In the genomic region with DNA sequence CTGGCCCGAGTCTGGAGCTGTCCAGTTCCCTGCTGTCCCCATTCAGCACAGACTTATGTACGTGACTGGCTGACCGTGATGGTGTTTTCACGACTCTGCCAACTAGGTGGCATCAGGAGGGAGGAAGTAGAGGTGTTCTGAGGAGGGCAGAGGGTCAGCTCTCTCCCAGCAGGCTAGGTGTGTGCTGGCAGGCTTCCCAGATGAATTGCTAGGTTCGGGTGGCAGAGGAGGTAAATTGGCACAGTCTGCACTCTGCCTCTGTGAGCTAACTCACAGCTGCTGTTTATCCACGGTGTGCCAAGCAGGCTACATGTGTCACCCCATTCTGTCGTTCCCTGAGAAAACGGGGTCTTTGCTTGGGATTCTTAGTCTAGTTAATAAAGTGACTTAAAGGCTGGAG, we compare ENCODE assay signal across 15 mouse cellular contexts. TPM values are rescaled to one million over a fixed set of nuclear protein-coding genes. Genes with fewer than 3 reads are reported as not detected.
DNase-seq lines count a peak whose midpoint lies in the region; ATAC-seq and TF ChIP-seq lines count a peak whose summit lies in the region.
"Had no signal": no experiment of that assay in that cellular context is flagged by ENCODE, and none has a peak within 500 bp of the region (broad histone marks: within the 10 kb centered on the region; RNA-seq: fewer than 3 reads in every experiment).

No protein-coding gene starts in this region.

- no peak overlapping the region for H3K4me3 ChIP-seq in embryonic facial prominence, embryonic 13.5 days
- no peak overlapping the region for H3K4me3 ChIP-seq in embryonic facial prominence, embryonic 10.5 days
- H3K4me3 ChIP-seq in liver, postnatal 0 days (ENCODE audit: low read depth, low read length): no peak overlapping the region
- H3K4me3 ChIP-seq in liver, embryonic 11.5 days (ENCODE audit: low read depth, low read length): no peak overlapping the region
- H3K4me3 ChIP-seq in intestine, embryonic 15.5 days (replicated peaks): no peak overlapping the region
- H3K4me3 ChIP-seq in midbrain, embryonic 15.5 days: no peak overlapping the region
- H3K4me3 ChIP-seq: liver, embryonic 15.5 days had no signal

- DNase-seq in embryonic facial prominence, embryonic 10.5 days (ENCODE audit: low spot score): no peak
- DNase-seq in liver, postnatal 0 days: no peak
- DNase-seq in liver, embryonic 11.5 days (ENCODE audit: low spot score): no peak
- DNase-seq in lung, postnatal 10 days: peak; percentile 28
- DNase-seq in thymus, postnatal 25 days: no peak
- DNase-seq: adrenal gland, adult 8-10 months; B cell, adult 2 months; heart, adult 18-20 months; heart, postnatal 10 days; right cerebral cortex, adult 18-20 months; thymus, adult 2 months had no signal

- TF ChIP-seq EP300 in liver, postnatal 0 days (IDR thresholded peaks at IDR 0.05; ENCODE audit: low read depth): no peak

- H3K9me3 ChIP-seq in embryonic facial prominence, embryonic 13.5 days: no peaks in the 10 kb centered on the region
- H3K9me3 ChIP-seq in embryonic facial prominence, embryonic 10.5 days: no peaks in the 10 kb centered on the region
- no peaks in the 10 kb centered on the region for H3K9me3 ChIP-seq in liver, postnatal 0 days (ENCODE audit: low read length)
- H3K9me3 ChIP-seq in liver, embryonic 11.5 days (ENCODE audit: control insufficient read depth, low read length): no peaks in the 10 kb centered on the region
- H3K9me3 ChIP-seq in intestine, embryonic 15.5 days: no peaks in the 10 kb centered on the region
- no peaks in the 10 kb centered on the region for H3K9me3 ChIP-seq in midbrain, embryonic 15.5 days
- H3K9me3 ChIP-seq: liver, embryonic 15.5 days had no signal

- H3K27ac ChIP-seq in embryonic facial prominence, embryonic 13.5 days: no peak overlapping the region
- H3K27ac ChIP-seq in embryonic facial prominence, embryonic 10.5 days (replicated peaks): no peak overlapping the region
- peak overlapping the region; percentile 56 for H3K27ac ChIP-seq in liver, postnatal 0 days (ENCODE audit: low read depth)
- no peak overlapping the region for H3K27ac ChIP-seq in liver, embryonic 11.5 days (ENCODE audit: low read depth, low read length)
- no peak overlapping the region for H3K27ac ChIP-seq in intestine, embryonic 15.5 days
- no peak overlapping the region for H3K27ac ChIP-seq in midbrain, embryonic 15.5 days
- H3K27ac ChIP-seq: liver, embryonic 15.5 days had no signal

- WGBS in embryonic facial prominence, embryonic 13.5 days: 74% methylated on average over 8 of the region's 8 CpGs
- WGBS in embryonic facial prominence, embryonic 10.5 days: 79% methylated on average over 8 of the region's 8 CpGs
- 62% methylated on average over 8 of the region's 8 CpGs for WGBS in liver, postnatal 0 days (ENCODE audit: insufficient replicate concordance)
- WGBS in liver, embryonic 11.5 days: 83% methylated on average over 8 of the region's 8 CpGs
- 76% methylated on average over 8 of the region's 8 CpGs for WGBS in intestine, embryonic 15.5 days
- 79% methylated on average over 8 of the region's 8 CpGs for WGBS in midbrain, embryonic 15.5 days

- TF ChIP-seq CTCF in liver, postnatal 0 days (IDR thresholded peaks at IDR 0.05; ENCODE audit: low read depth): no peak

- no peak overlapping the region for H3K4me2 ChIP-seq in embryonic facial prominence, embryonic 13.5 days
- no peak overlapping the region for H3K4me2 ChIP-seq in liver, postnatal 0 days (ENCODE audit: low read depth, low read length)
- no peak overlapping the region for H3K4me2 ChIP-seq in liver, embryonic 11.5 days
- H3K4me2 ChIP-seq in intestine, embryonic 15.5 days (replicated peaks): no peak overlapping the region
- no peak overlapping the region for H3K4me2 ChIP-seq in midbrain, embryonic 15.5 days
- H3K4me2 ChIP-seq: liver, embryonic 15.5 days had no signal

- ATAC-seq in embryonic facial prominence, embryonic 13.5 days (ENCODE audit: insufficient number of reproducible peaks, insufficient read depth, low FRiP score, low TSS enrichment, low read depth): 0 out of 2 replicates have a peak, but pooled peaks have one; percentile 37
- ATAC-seq in liver, postnatal 0 days: peak; percentile 46
- no peak for ATAC-seq in liver, embryonic 11.5 days (replicated peaks; ENCODE audit: low FRiP score)
- 0 out of 2 replicates have a peak, but pooled peaks have one; percentile 27 for ATAC-seq in intestine, embryonic 15.5 days
- no peak for ATAC-seq in midbrain, embryonic 15.5 days (replicated peaks)

- H3K27me3 ChIP-seq in embryonic facial prominence, embryonic 13.5 days: no peaks in the 10 kb centered on the region
- H3K27me3 ChIP-seq in embryonic facial prominence, embryonic 10.5 days (replicated peaks; ENCODE audit: low read depth, poor library complexity, severe bottlenecking): no peaks in the 10 kb centered on the region
- H3K27me3 ChIP-seq in liver, postnatal 0 days (ENCODE audit: insufficient read depth, low read length): no peaks in the 10 kb centered on the region
- H3K27me3 ChIP-seq in liver, embryonic 11.5 days (replicated peaks; ENCODE audit: control insufficient read depth, insufficient read depth, low read length): peaks cover 3% of the 10 kb centered on the region; the same call in 1 of the 2 replicates
- no peaks in the 10 kb centered on the region for H3K27me3 ChIP-seq in intestine, embryonic 15.5 days (replicated peaks)
- no peaks in the 10 kb centered on the region for H3K27me3 ChIP-seq in midbrain, embryonic 15.5 days (replicated peaks)

- no peak overlapping the region for H3K9ac ChIP-seq in embryonic facial prominence, embryonic 13.5 days
- no peak overlapping the region for H3K9ac ChIP-seq in liver, postnatal 0 days (replicated peaks)
- H3K9ac ChIP-seq in liver, embryonic 11.5 days (ENCODE audit: low read depth, low read length): no peak overlapping the region
- no peak overlapping the region for H3K9ac ChIP-seq in intestine, embryonic 15.5 days
- H3K9ac ChIP-seq in midbrain, embryonic 15.5 days: no peak overlapping the region
- H3K9ac ChIP-seq: liver, embryonic 15.5 days had no signal

- no peaks in the 10 kb centered on the region; the same call in 1 of the 2 replicates for H3K4me1 ChIP-seq in embryonic facial prominence, embryonic 13.5 days
- peaks cover 18% of the 10 kb centered on the region for H3K4me1 ChIP-seq in embryonic facial prominence, embryonic 10.5 days
- H3K4me1 ChIP-seq in liver, postnatal 0 days (ENCODE audit: insufficient read depth): peaks cover 24% of the 10 kb centered on the region
- peaks cover 30% of the 10 kb centered on the region for H3K4me1 ChIP-seq in liver, embryonic 11.5 days (replicated peaks; ENCODE audit: control insufficient read depth, insufficient read depth, low read length)
- H3K4me1 ChIP-seq in intestine, embryonic 15.5 days (replicated peaks): 0 out of 2 replicates have a peak, but pooled peaks cover 4% of the 10 kb centered on the region
- H3K4me1 ChIP-seq in midbrain, embryonic 15.5 days: no peaks in the 10 kb centered on the region

- no peaks in the 10 kb centered on the region for H3K36me3 ChIP-seq in embryonic facial prominence, embryonic 13.5 days
- no peaks in the 10 kb centered on the region for H3K36me3 ChIP-seq in embryonic facial prominence, embryonic 10.5 days (replicated peaks)
- H3K36me3 ChIP-seq in liver, postnatal 0 days (replicated peaks; ENCODE audit: insufficient read depth, low read length): no peaks in the 10 kb centered on the region
- no peaks in the 10 kb centered on the region for H3K36me3 ChIP-seq in liver, embryonic 11.5 days (ENCODE audit: control insufficient read depth, insufficient read depth, low read length)
- H3K36me3 ChIP-seq in intestine, embryonic 15.5 days: no peaks in the 10 kb centered on the region
- H3K36me3 ChIP-seq in midbrain, embryonic 15.5 days (replicated peaks): no peaks in the 10 kb centered on the region
- H3K36me3 ChIP-seq: liver, embryonic 15.5 days had no signal

RNA-seq across cellular contexts. Expression of a gene that starts 12.8 kb away (rescaled TPM):
- polyA plus RNA-seq in embryonic facial prominence, embryonic 13.5 days (2015; fragmentation: Nextera tagmentation; extraction: Ambion mirVana): 22.9 and 28.2 TPM in 2 replicates
- 23.4 and 23.7 TPM in 2 replicates for polyA plus RNA-seq in embryonic facial prominence, embryonic 10.5 days (2016; fragmentation: Nextera tagmentation; extraction: Ambion mirVana)
- polyA plus RNA-seq in liver, postnatal 0 days (2015; fragmentation: Nextera tagmentation; extraction: Ambion mirVana): 9.6 and 11.9 TPM in 2 replicates
- polyA plus RNA-seq in liver, embryonic 11.5 days (2014; fragmentation: Nextera tagmentation; extraction: Ambion mirVana): 20.6 and 22.5 TPM in 2 replicates
- polyA plus RNA-seq in intestine, embryonic 15.5 days (2015; fragmentation: Nextera tagmentation; extraction: Ambion mirVana): 14.5 and 15.8 TPM in 2 replicates
- polyA plus RNA-seq in midbrain, embryonic 15.5 days (2015; fragmentation: Nextera tagmentation; extraction: Ambion mirVana): 47.5 and 49.0 TPM in 2 replicates

RNA-seq across cellular contexts. Expression of a gene that starts 13.7 kb away (rescaled TPM):
- polyA plus RNA-seq in embryonic facial prominence, embryonic 13.5 days (2015; fragmentation: Nextera tagmentation; extraction: Ambion mirVana): 10.0 and 10.6 TPM in 2 replicates
- 12.6 and 13.5 TPM in 2 replicates for polyA plus RNA-seq in embryonic facial prominence, embryonic 10.5 days (2016; fragmentation: Nextera tagmentation; extraction: Ambion mirVana)
- polyA plus RNA-seq in liver, postnatal 0 days (2015; fragmentation: Nextera tagmentation; extraction: Ambion mirVana): 9.0 and 9.3 TPM in 2 replicates
- polyA plus RNA-seq in liver, embryonic 11.5 days (2014; fragmentation: Nextera tagmentation; extraction: Ambion mirVana): 26.8 and 27.4 TPM in 2 replicates
- 37.3 and 44.5 TPM in 2 replicates for polyA plus RNA-seq in intestine, embryonic 15.5 days (2015; fragmentation: Nextera tagmentation; extraction: Ambion mirVana)
- polyA plus RNA-seq in midbrain, embryonic 15.5 days (2015; fragmentation: Nextera tagmentation; extraction: Ambion mirVana): 14.4 and 17.4 TPM in 2 replicates

RNA-seq across cellular contexts. Expression of a gene that starts 45.6 kb away (rescaled TPM):
- polyA plus RNA-seq in embryonic facial prominence, embryonic 13.5 days (2015; fragmentation: Nextera tagmentation; extraction: Ambion mirVana): 22.0 and 23.9 TPM in 2 replicates
- polyA plus RNA-seq in embryonic facial prominence, embryonic 10.5 days (2016; fragmentation: Nextera tagmentation; extraction: Ambion mirVana): 36.0 and 37.1 TPM in 2 replicates
- polyA plus RNA-seq in liver, postnatal 0 days (2015; fragmentation: Nextera tagmentation; extraction: Ambion mirVana): 2.6 and 2.8 TPM in 2 replicates
- polyA plus RNA-seq in liver, embryonic 11.5 days (2014; fragmentation: Nextera tagmentation; extraction: Ambion mirVana): 4.9 and 6.3 TPM in 2 replicates
- 19.4 and 21.3 TPM in 2 replicates for polyA plus RNA-seq in intestine, embryonic 15.5 days (2015; fragmentation: Nextera tagmentation; extraction: Ambion mirVana)
- polyA plus RNA-seq in midbrain, embryonic 15.5 days (2015; fragmentation: Nextera tagmentation; extraction: Ambion mirVana): 155 and 165 TPM in 2 replicates

Comparison
In these comparisons a context has a peak if more than half of its experiments do, and no peak if none do; other contexts are left out.
1. ATAC-seq: peak in embryonic facial prominence, embryonic 13.5 days (single experiment), liver, postnatal 0 days (single experiment) and intestine, embryonic 15.5 days (single experiment); none in liver, embryonic 11.5 days (single experiment) and midbrain, embryonic 15.5 days (single experiment).